Mouse (Mus musculus): ENCODE results near the gene Acbd7. TPM values are rescaled to one million over a fixed set of nuclear protein-coding genes. Genes with fewer than 3 reads are reported as not detected.

Acbd7 gene
- total RNA-seq, 2 experiments from 2014 or later: 0.94 to 1.8 TPM

- no peak for DNase-seq (ENCODE audit: low spot score in 2 of 2)
These were observed 29.2 kb downstream of the Acbd7 start for GRCm38 (mm10) chr2:3365127-3365526.

GRCm38 (mm10) chr2:3387105-3387860, 51.3 kb downstream of the Acbd7 start:
- DNase-seq (ENCODE audit: low spot score in 2 of 2): no peak

Other genes with a start within 250 kb of the Acbd7 start
- 10 to 100 TPM; 76.3 to 78.7 TPM for gene Fam171a1, start 221.9 kb upstream of the Acbd7 start, total RNA-seq (2021)
- gene Nmt2, start 52.0 kb upstream of the Acbd7 start, total RNA-seq (2021): 10 to 100 TPM; 82.6 to 91.0 TPM
- 10 to 100 TPM; 10.7 to 11.9 TPM for gene Rpp38, start 3.5 kb upstream of the Acbd7 start, total RNA-seq (2021)
- not detected for gene Olah, start 61.0 kb downstream of the Acbd7 start, total RNA-seq (2021)
- 1 to 10 TPM; 3.7 to 5.5 TPM for gene Meig1, start 86.5 kb downstream of the Acbd7 start, total RNA-seq (2021)
- gene Dclre1c, start 88.0 kb downstream of the Acbd7 start, total RNA-seq (2021): 10 to 100 TPM in 1 of 2 experiments, 1 to 10 TPM in 1; 9.9 to 12.5 TPM
- gene Suv39h2, start 138.9 kb downstream of the Acbd7 start, total RNA-seq (2021): 1 to 10 TPM; 3.6 to 4.3 TPM
- gene Gm45902, start 176.6 kb downstream of the Acbd7 start, total RNA-seq (2021): 1 to 10 TPM; 4.7 TPM
- 10 to 100 TPM; 43.1 to 44.3 TPM for gene Hspa14, start 176.6 kb downstream of the Acbd7 start, total RNA-seq (2021)
- under 1 TPM; 0.59 to 0.66 TPM for gene Cdnf, start 176.9 kb downstream of the Acbd7 start, total RNA-seq (2021)
- 10 to 100 TPM; 12.9 to 16.5 TPM for gene Fam107b, start 234.3 kb downstream of the Acbd7 start, total RNA-seq (2021)